Mouse (Mus musculus) liver, adult 2 months (tissue): ENCODE data around the gene Ambn.

Experiments used
- CTCF ChIP-seq: fragments of 200-500 bp; IDR thresholded peaks from 2 replicates; pipeline ENCODE4 v1.5.1; 2011; ENCODE audit warnings: low read depth, low read length, control low read depth
- POLR2A ChIP-seq: fragments of 200-500 bp; IDR thresholded peaks from 2 replicates; pipeline ENCODE4 v1.6.1; 2011; ENCODE audit warnings: low read length, control low read depth; ENCODE audit not compliant: insufficient read depth; ENCODE audit errors: extremely low read depth

- TF ChIP-seq CTCF, result no peak
- TF ChIP-seq POLR2A, result no peak
These were observed 53.2 kb downstream of the Ambn start for GRCm38 (mm10) chr5:88508990-88509389.
